Comparison of ENCODE assay signal across 18 mouse cellular contexts in genomic region chr4:139963059-139963458, GRCm38 (mm10). TPM values are rescaled to one million over a fixed set of nuclear protein-coding genes. Genes with fewer than 3 reads are reported as not detected.
DNase-seq lines count a peak whose midpoint lies in the region; ATAC-seq and TF ChIP-seq lines count a peak whose summit lies in the region.
"Had no signal": no experiment of that assay in that cellular context is flagged by ENCODE, and none has a peak within 500 bp of the region (broad histone marks: within the 10 kb centered on the region; RNA-seq: fewer than 3 reads in every experiment).

No protein-coding gene starts in this region.

- H3K27ac ChIP-seq in hindbrain, postnatal 0 days = peak overlapping the region; percentile 26; the same call in 1 of the 2 replicates
- no peak overlapping the region for H3K27ac ChIP-seq in hindbrain, embryonic 14.5 days
- no peak overlapping the region for H3K27ac ChIP-seq in midbrain, postnatal 0 days (ENCODE audit: low read depth, low read length)
- H3K27ac ChIP-seq in midbrain, embryonic 13.5 days = no peak overlapping the region
- peak overlapping the region; percentile 63 for H3K27ac ChIP-seq in kidney, adult 2 months (ENCODE audit: insufficient read depth, low read depth, low read length)
- no peak overlapping the region for H3K27ac ChIP-seq in neural tube, embryonic 15.5 days (replicated peaks)
- H3K27ac ChIP-seq: embryonic facial prominence, embryonic 13.5 days; forebrain, embryonic 12.5 days; neural tube, embryonic 13.5 days had no signal

- no peak for TF ChIP-seq CTCF in hindbrain, postnatal 0 days (IDR thresholded peaks at IDR 0.05; ENCODE audit: low read depth)
- TF ChIP-seq CTCF in midbrain, postnatal 0 days (IDR thresholded peaks at IDR 0.05) = no peak
- TF ChIP-seq CTCF in kidney, adult 2 months (conservative IDR thresholded peaks at IDR 0.05; ENCODE audit: insufficient read depth, insufficient read length, low read depth, low read length) = no peak

- no peak for TF ChIP-seq POLR2A in kidney, adult 2 months (IDR thresholded peaks at IDR 0.05; ENCODE audit: low read depth, low read length)

- H3K9me3 ChIP-seq in hindbrain, postnatal 0 days (ENCODE audit: low read length) = no peaks in the 10 kb centered on the region
- no peaks in the 10 kb centered on the region for H3K9me3 ChIP-seq in hindbrain, embryonic 14.5 days (ENCODE audit: control insufficient read depth, low read length)
- no peaks in the 10 kb centered on the region for H3K9me3 ChIP-seq in midbrain, postnatal 0 days (ENCODE audit: low read length)
- H3K9me3 ChIP-seq in midbrain, embryonic 13.5 days = no peaks in the 10 kb centered on the region
- no peaks in the 10 kb centered on the region for H3K9me3 ChIP-seq in neural tube, embryonic 15.5 days (replicated peaks)
- H3K9me3 ChIP-seq: embryonic facial prominence, embryonic 13.5 days; forebrain, embryonic 12.5 days; neural tube, embryonic 13.5 days had no signal

- H3K9ac ChIP-seq in hindbrain, postnatal 0 days (replicated peaks; ENCODE audit: low read length) = no peak overlapping the region
- H3K9ac ChIP-seq in hindbrain, embryonic 14.5 days = no peak overlapping the region
- H3K9ac ChIP-seq in midbrain, postnatal 0 days (replicated peaks; ENCODE audit: low read length, poor library complexity, severe bottlenecking) = no peak overlapping the region
- H3K9ac ChIP-seq in midbrain, embryonic 13.5 days (replicated peaks) = no peak overlapping the region
- H3K9ac ChIP-seq in neural tube, embryonic 15.5 days (replicated peaks) = no peak overlapping the region
- H3K9ac ChIP-seq: embryonic facial prominence, embryonic 13.5 days; forebrain, embryonic 12.5 days; lung, embryonic 14.5 days; neural tube, embryonic 13.5 days had no signal

- no peaks in the 10 kb centered on the region for H3K36me3 ChIP-seq in hindbrain, postnatal 0 days (ENCODE audit: insufficient read depth, low read length)
- no peaks in the 10 kb centered on the region for H3K36me3 ChIP-seq in hindbrain, embryonic 14.5 days (replicated peaks; ENCODE audit: control insufficient read depth, insufficient read depth)
- H3K36me3 ChIP-seq in midbrain, postnatal 0 days (ENCODE audit: insufficient read depth, low read length) = no peaks in the 10 kb centered on the region
- H3K36me3 ChIP-seq in midbrain, embryonic 13.5 days = no peaks in the 10 kb centered on the region
- H3K36me3 ChIP-seq in kidney, adult 2 months (ENCODE audit: control insufficient read depth, insufficient read depth, low read length) = no peaks in the 10 kb centered on the region; the same call in 1 of the 2 replicates
- H3K36me3 ChIP-seq in neural tube, embryonic 15.5 days = no peaks in the 10 kb centered on the region
- H3K36me3 ChIP-seq: embryonic facial prominence, embryonic 13.5 days; forebrain, embryonic 12.5 days; neural tube, embryonic 13.5 days had no signal

- 48% methylated on average over 8 of the region's 8 CpGs for WGBS in hindbrain, postnatal 0 days
- 64% methylated on average over 8 of the region's 8 CpGs for WGBS in hindbrain, embryonic 14.5 days
- 70% methylated on average over 8 of the region's 8 CpGs for WGBS in midbrain, postnatal 0 days
- WGBS in midbrain, embryonic 13.5 days = 64% methylated on average over 8 of the region's 8 CpGs
- 23% methylated on average over 8 of the region's 8 CpGs for WGBS in kidney, adult 2 months
- 61% methylated on average over 8 of the region's 8 CpGs for WGBS in neural tube, embryonic 15.5 days

- peaks cover 17% of the 10 kb centered on the region for H3K4me1 ChIP-seq in hindbrain, postnatal 0 days (ENCODE audit: insufficient read depth, low read length)
- peaks cover 6% of the 10 kb centered on the region; the same call in 1 of the 2 replicates for H3K4me1 ChIP-seq in hindbrain, embryonic 14.5 days (replicated peaks; ENCODE audit: control insufficient read depth, insufficient read depth, low read length)
- no peaks in the 10 kb centered on the region for H3K4me1 ChIP-seq in midbrain, postnatal 0 days (ENCODE audit: insufficient read depth, low read length)
- H3K4me1 ChIP-seq in midbrain, embryonic 13.5 days (replicated peaks) = peaks cover 23% of the 10 kb centered on the region
- H3K4me1 ChIP-seq in kidney, adult 2 months (ENCODE audit: control insufficient read depth, insufficient read depth, low read length) = peaks cover 20% of the 10 kb centered on the region
- H3K4me1 ChIP-seq in neural tube, embryonic 15.5 days = peaks cover 21% of the 10 kb centered on the region
- H3K4me1 ChIP-seq: megakaryocyte, embryonic 14.5 days had no signal

- ATAC-seq in hindbrain, postnatal 0 days = 0 out of 2 replicates have a peak, but pooled peaks have one; percentile 19
- no peak for ATAC-seq in hindbrain, embryonic 14.5 days (ENCODE audit: low FRiP score)
- ATAC-seq in midbrain, postnatal 0 days (ENCODE audit: low FRiP score) = no peak
- no peak for ATAC-seq in midbrain, embryonic 13.5 days
- no peak for ATAC-seq in neural tube, embryonic 15.5 days (ENCODE audit: low FRiP score)
- ATAC-seq: intestine, embryonic 16.5 days had no signal

- DNase-seq in hindbrain, postnatal 0 days (ENCODE audit: low spot score) = no peak
- no peak for DNase-seq in hindbrain, embryonic 14.5 days (ENCODE audit: low spot score)
- DNase-seq in midbrain, postnatal 0 days (ENCODE audit: low spot score) = peak; percentile 7
- peak; percentile 91 for DNase-seq in kidney, adult 2 months
- DNase-seq in layer of hippocampus, adult 9-11 months = peak; percentile 30
- no peak for DNase-seq in thymus, postnatal 36 days
- DNase-seq: cerebellum, postnatal 14 days; gastrocnemius, postnatal 10 days; lung, embryonic 14.5 days; right cerebral cortex, postnatal 25 days had no signal

- no peaks in the 10 kb centered on the region for H3K27me3 ChIP-seq in hindbrain, postnatal 0 days (ENCODE audit: insufficient read depth, low read length)
- no peaks in the 10 kb centered on the region for H3K27me3 ChIP-seq in hindbrain, embryonic 14.5 days (ENCODE audit: control insufficient read depth, insufficient read depth, low read length)
- no peaks in the 10 kb centered on the region for H3K27me3 ChIP-seq in midbrain, postnatal 0 days (ENCODE audit: insufficient read depth, low read length)
- H3K27me3 ChIP-seq in midbrain, embryonic 13.5 days = peaks cover 4% of the 10 kb centered on the region; the same call in 1 of the 2 replicates
- H3K27me3 ChIP-seq in kidney, adult 2 months (replicated peaks; ENCODE audit: control insufficient read depth, insufficient read depth, low read length) = no peaks in the 10 kb centered on the region
- H3K27me3 ChIP-seq in neural tube, embryonic 15.5 days (replicated peaks) = no peaks in the 10 kb centered on the region; the same call in 1 of the 2 replicates

- H3K4me3 ChIP-seq in hindbrain, postnatal 0 days (ENCODE audit: low read length) = no peak overlapping the region
- no peak overlapping the region for H3K4me3 ChIP-seq in hindbrain, embryonic 14.5 days (replicated peaks; ENCODE audit: low read length)
- no peak overlapping the region for H3K4me3 ChIP-seq in midbrain, postnatal 0 days (ENCODE audit: low read depth, low read length)
- H3K4me3 ChIP-seq in midbrain, embryonic 13.5 days (replicated peaks) = no peak overlapping the region
- H3K4me3 ChIP-seq in kidney, adult 2 months (ENCODE audit: insufficient read depth, low read depth, low read length) = no peak overlapping the region
- H3K4me3 ChIP-seq in neural tube, embryonic 15.5 days (replicated peaks) = no peak overlapping the region
- H3K4me3 ChIP-seq: embryonic facial prominence, embryonic 13.5 days; forebrain, embryonic 12.5 days; megakaryocyte, embryonic 14.5 days; neural tube, embryonic 13.5 days had no signal

- H3K4me2 ChIP-seq in hindbrain, postnatal 0 days (ENCODE audit: low read depth, low read length) = no peak overlapping the region
- no peak overlapping the region for H3K4me2 ChIP-seq in hindbrain, embryonic 14.5 days (replicated peaks)
- no peak overlapping the region for H3K4me2 ChIP-seq in midbrain, postnatal 0 days (ENCODE audit: low read depth, low read length, poor library complexity, severe bottlenecking)
- no peak overlapping the region for H3K4me2 ChIP-seq in midbrain, embryonic 13.5 days (replicated peaks)
- H3K4me2 ChIP-seq in neural tube, embryonic 15.5 days = no peak overlapping the region
- H3K4me2 ChIP-seq: embryonic facial prominence, embryonic 13.5 days; forebrain, embryonic 12.5 days; lung, embryonic 14.5 days; neural tube, embryonic 13.5 days had no signal

RNA-seq across cellular contexts. Expression of gene Klhdc7a, which starts 4.8 kb away (rescaled TPM):
- total RNA-seq in hindbrain, postnatal 0 days (2014; rRNA removed) = 1.0 and 1.6 TPM in 2 replicates
- polyA plus RNA-seq in hindbrain, postnatal 0 days (2015; fragmentation: Nextera tagmentation; extraction: Ambion mirVana) = 0.58 and 0.69 TPM in 2 replicates
- 0.44 and 0.56 TPM in 2 replicates for polyA plus RNA-seq in hindbrain, embryonic 14.5 days (2014; fragmentation: Nextera tagmentation; extraction: Ambion mirVana)
- 1.1 and 1.4 TPM in 2 replicates for total RNA-seq in midbrain, postnatal 0 days (2014; rRNA removed)
- 0.25 and 0.36 TPM in 2 replicates for polyA plus RNA-seq in midbrain, postnatal 0 days (2015; fragmentation: Nextera tagmentation; extraction: Ambion mirVana)
- polyA plus RNA-seq in midbrain, embryonic 13.5 days (2015; fragmentation: Nextera tagmentation; extraction: Ambion mirVana) = 0.46 and 0.58 TPM in 2 replicates
- 39.9 and 46.7 TPM in 2 replicates for polyA plus RNA-seq in kidney, adult 2 months (2012; rRNA removed)
- polyA plus RNA-seq in neural tube, embryonic 15.5 days (2015; fragmentation: Nextera tagmentation; extraction: Ambion mirVana) = 0.08 and 0.80 TPM in 2 replicates
- polyA plus RNA-seq: heart, embryonic 14.5 days had no signal

Comparison
In these comparisons a context has a peak if more than half of its experiments do, and no peak if none do; other contexts are left out.
1. H3K27ac ChIP-seq: peak in hindbrain, postnatal 0 days (single experiment) and kidney, adult 2 months (single experiment); none in hindbrain, embryonic 14.5 days (single experiment), midbrain, postnatal 0 days (single experiment), midbrain, embryonic 13.5 days (single experiment) and neural tube, embryonic 15.5 days (single experiment).
2. DNase-seq: peak in midbrain, postnatal 0 days (single experiment), kidney, adult 2 months (single experiment) and layer of hippocampus, adult 9-11 months (single experiment); none in hindbrain, postnatal 0 days (single experiment), hindbrain, embryonic 14.5 days (single experiment) and thymus, postnatal 36 days (0 of 2).
3. RNA of gene Klhdc7a, which starts 4.8 kb away (polyA plus RNA-seq): 39.9 to 46.7 TPM in kidney, adult 2 months; 0.46 to 0.58 TPM in midbrain, embryonic 13.5 days, 0.58 to 0.69 TPM in hindbrain, postnatal 0 days, 0.44 to 0.56 TPM in hindbrain, embryonic 14.5 days, 0.25 to 0.36 TPM in midbrain, postnatal 0 days and 0.08 to 0.80 TPM in neural tube, embryonic 15.5 days; every median in the first group is over 10 times any median in the second.